Mouse (Mus musculus): ENCODE measurements around the gene Sumf1.

DNA sequence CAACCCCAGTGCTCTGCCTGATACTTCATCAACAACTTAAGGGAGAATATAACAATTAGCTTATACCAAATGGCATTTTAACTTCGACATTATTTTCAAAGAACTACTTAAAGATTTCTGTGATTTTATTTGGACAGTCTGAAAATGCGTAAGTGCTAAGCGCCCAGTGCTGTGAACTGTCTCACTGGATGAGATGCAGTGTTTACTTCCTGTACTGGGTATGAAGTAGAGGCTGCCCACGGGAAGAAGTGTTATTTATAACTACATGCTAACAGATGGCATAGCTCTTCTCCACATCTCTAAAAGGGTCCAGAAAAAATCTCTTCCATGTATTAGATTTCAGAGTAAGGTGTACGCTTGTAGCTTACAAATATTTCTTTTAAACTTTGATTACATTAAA lies 54.7 kb downstream of the Sumf1 start:
- TF ChIP-seq CTCF (IDR thresholded peaks at IDR 0.05; ENCODE audit: control insufficient read depth, insufficient read depth, insufficient read length), result no peak
- TF ChIP-seq CEBPB (IDR thresholded peaks at IDR 0.05; ENCODE audit: low read depth), result no peak
- no peak for TF ChIP-seq MYOG (IDR thresholded peaks at IDR 0.05; ENCODE audit: control insufficient read depth, extremely low read depth, insufficient read length)
- TF ChIP-seq USF1 (IDR thresholded peaks at IDR 0.05; ENCODE audit: low read depth), result no peak
- no peak for TF ChIP-seq MAX (IDR thresholded peaks at IDR 0.05)

Measured in C2C12 (cell line).